Mouse (Mus musculus) MEL-GATA-1-ER (cell line): ENCODE results near the gene Eif3l.
A peak's percentile ranks its signal among the peaks of the same experiment; 100 is the strongest.
"Not testable (repeated sequence)": the region's sequence is repeated elsewhere in the genome, so short reads cannot be mapped to it uniquely, and the experiment has no call there.

Source experiments
- DNase-seq: peaks from one replicate; pipeline ENCODE4 v3.0.0-alpha.2; 2012; ENCODE audit warnings: low read depth; ENCODE audit errors: extremely low read depth

Eif3l gene

GRCm38 (mm10) chr15:79074913-79075532, at the start of gene Eif3l:
Gene Eif3l (plus strand): TSS chr15:79075179.
- peak; percentile 83 for DNase-seq

- DNase-seq = no peak
These were observed 49.2 kb upstream of the Eif3l start for GRCm38 (mm10) chr15:79025687-79026308.

- no peak for DNase-seq
These were observed 48.3 kb upstream of the Eif3l start for GRCm38 (mm10) chr15:79026511-79027290.

GRCm38 (mm10) chr15:79027291-79028205, 47.4 kb upstream of the Eif3l start:
- no peak for DNase-seq

- no peak for DNase-seq
These were observed 46.7 kb upstream of the Eif3l start, which contains the start of gene H1f0 for GRCm38 (mm10) chr15:79028237-79028738. Gene H1f0 (plus strand): TSS chr15:79028450.

GRCm38 (mm10) chr15:79028823-79029484, 46.0 kb upstream of the Eif3l start:
- no peak for DNase-seq

- no peak for DNase-seq
These were observed 45.3 kb upstream of the Eif3l start for GRCm38 (mm10) chr15:79029519-79030241.

- DNase-seq = peak; percentile 91
These were observed 44.2 kb upstream of the Eif3l start for GRCm38 (mm10) chr15:79030551-79031435.

GRCm38 (mm10) chr15:79031908-79032307, 43.1 kb upstream of the Eif3l start:
- DNase-seq = not testable (repeated sequence)

- peak; percentile 75 for DNase-seq
These were observed 37.1 kb upstream of the Eif3l start for GRCm38 (mm10) chr15:79037913-79038328.

GRCm38 (mm10) chr15:79038331-79038730, 36.6 kb upstream of the Eif3l start:
- no peak for DNase-seq

- no peak for DNase-seq
These were observed 36.1 kb upstream of the Eif3l start for GRCm38 (mm10) chr15:79038853-79039252.

GRCm38 (mm10) chr15:79040501-79041416, 34.2 kb upstream of the Eif3l start:
- DNase-seq = no peak

- no peak for DNase-seq
These were observed 33.4 kb upstream of the Eif3l start, which contains the start of gene Galr3 for GRCm38 (mm10) chr15:79041585-79041984. Gene Galr3 (plus strand): TSS chr15:79041885.

GRCm38 (mm10) chr15:79042721-79043491, 32.1 kb upstream of the Eif3l start:
- no peak for DNase-seq

- DNase-seq = no peak
These were observed 30.1 kb upstream of the Eif3l start for GRCm38 (mm10) chr15:79044837-79045236.

GRCm38 (mm10) chr15:79048186-79048585, 26.8 kb upstream of the Eif3l start:
- no peak for DNase-seq
